Mouse (Mus musculus): Measurements from ENCODE around the gene C130050O18Rik. TPM values are rescaled to one million over a fixed set of nuclear protein-coding genes. Genes with fewer than 3 reads are reported as not detected.

The C130050O18Rik gene
- 8.1 and 11.9 TPM in 2 replicates for polyA plus RNA-seq (2012; rRNA removed)

GRCm38 (mm10) chr5:139404801-139405401, at the start of gene C130050O18Rik:
TSS of gene C130050O18Rik (plus strand) at chr5:139405280.
- 52% methylated on average over 6 of the region's 6 CpGs for WGBS

GRCm38 (mm10) chr5:139358653-139359052, 46.4 kb upstream of the C130050O18Rik start:
- DNase-seq (ENCODE audit: low read depth in 1 of 2, low spot score in 2 of 2) = peak in 1 of 2 experiments; percentile 40
- H3K27me3 ChIP-seq (ENCODE audit: control insufficient read depth, insufficient read depth, low read length) = no peaks in the 10 kb centered on the region
- H3K36me3 ChIP-seq (ENCODE audit: control insufficient read depth, insufficient read depth, low read length) = no peaks in the 10 kb centered on the region
- no peak overlapping the region for H3K27ac ChIP-seq (ENCODE audit: insufficient read depth, low read length)
- H3K4me3 ChIP-seq (ENCODE audit: extremely low read depth, insufficient read depth, insufficient read length) = no peak overlapping the region
- TF ChIP-seq POLR2A (IDR thresholded peaks at IDR 0.05; ENCODE audit: low read depth, low read length) = no peak
- peak; percentile 41; the same call in 1 of the 2 replicates for TF ChIP-seq CTCF (IDR thresholded peaks at IDR 0.05; ENCODE audit: extremely low read depth, insufficient read depth, insufficient read length, insufficient replicate concordance)
- H3K4me1 ChIP-seq (ENCODE audit: control insufficient read depth, insufficient read depth, insufficient read length) = no peaks in the 10 kb centered on the region
- 90% methylated on average over 2 of the region's 2 CpGs for WGBS

More at GRCm38 (mm10) chr5:139404801-139405401, at the start of gene C130050O18Rik:
- TF ChIP-seq CTCF (IDR thresholded peaks at IDR 0.05; ENCODE audit: extremely low read depth, insufficient read depth, insufficient read length, insufficient replicate concordance) (no peak), POLR2A (IDR thresholded peaks at IDR 0.05; ENCODE audit: low read depth, low read length) (no peak)
- Histone ChIP-seq H3K27ac (ENCODE audit: insufficient read depth, low read length) (peak within 1 kb of the TSS; percentile 56), H3K27me3 (ENCODE audit: control insufficient read depth, insufficient read depth, low read length) (no peaks in the 10 kb centered on the region), H3K4me1 (ENCODE audit: control insufficient read depth, insufficient read depth, insufficient read length) (peaks cover 14% of the 10 kb centered on the region; the same call in 1 of the 2 replicates), H3K4me3 (ENCODE audit: extremely low read depth, insufficient read depth, insufficient read length) (peak within 1 kb of the TSS; percentile 12; the same call in 1 of the 2 replicates), H3K36me3 (ENCODE audit: control insufficient read depth, insufficient read depth, low read length) (no peaks in the 10 kb centered on the region)
- no peak for DNase-seq (ENCODE audit: low read depth in 1 of 2, low spot score in 2 of 2)

DNA sequence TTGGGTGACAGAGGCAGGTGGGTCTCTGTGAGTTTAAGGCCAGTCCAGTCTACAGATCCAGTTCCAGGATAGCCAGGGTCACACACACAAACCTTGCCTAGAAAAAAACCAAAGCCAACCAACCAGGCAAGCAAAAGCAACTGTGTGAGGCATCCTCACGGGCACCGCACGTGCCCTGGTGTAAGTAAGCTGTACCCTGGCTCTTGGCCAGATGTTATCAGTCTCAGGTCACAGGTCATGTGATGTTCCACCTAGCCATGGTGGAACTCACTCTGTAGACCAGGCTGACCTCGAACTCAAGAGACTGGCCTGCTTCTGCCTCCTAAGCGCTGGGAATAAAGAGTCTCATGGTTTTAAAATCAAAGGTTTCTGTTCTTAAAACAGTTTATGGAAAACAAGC, 45.8 kb upstream of the C130050O18Rik start:
- no peak overlapping the region for H3K4me3 ChIP-seq (ENCODE audit: extremely low read depth, insufficient read depth, insufficient read length)
- DNase-seq (ENCODE audit: low read depth in 1 of 2, low spot score in 2 of 2) = no peak
- WGBS = 86% methylated on average over 5 of the region's 5 CpGs
- no peaks in the 10 kb centered on the region for H3K36me3 ChIP-seq (ENCODE audit: control insufficient read depth, insufficient read depth, low read length)
- H3K27me3 ChIP-seq (ENCODE audit: control insufficient read depth, insufficient read depth, low read length) = no peaks in the 10 kb centered on the region
- peaks cover under 1% of the 10 kb centered on the region; the same call in 1 of the 2 replicates for H3K4me1 ChIP-seq (ENCODE audit: control insufficient read depth, insufficient read depth, insufficient read length)
- no peak overlapping the region for H3K27ac ChIP-seq (ENCODE audit: insufficient read depth, low read length)
- TF ChIP-seq POLR2A (IDR thresholded peaks at IDR 0.05; ENCODE audit: low read depth, low read length) (no peak), CTCF (IDR thresholded peaks at IDR 0.05; ENCODE audit: extremely low read depth, insufficient read depth, insufficient read length, insufficient replicate concordance) (no peak)

DNA sequence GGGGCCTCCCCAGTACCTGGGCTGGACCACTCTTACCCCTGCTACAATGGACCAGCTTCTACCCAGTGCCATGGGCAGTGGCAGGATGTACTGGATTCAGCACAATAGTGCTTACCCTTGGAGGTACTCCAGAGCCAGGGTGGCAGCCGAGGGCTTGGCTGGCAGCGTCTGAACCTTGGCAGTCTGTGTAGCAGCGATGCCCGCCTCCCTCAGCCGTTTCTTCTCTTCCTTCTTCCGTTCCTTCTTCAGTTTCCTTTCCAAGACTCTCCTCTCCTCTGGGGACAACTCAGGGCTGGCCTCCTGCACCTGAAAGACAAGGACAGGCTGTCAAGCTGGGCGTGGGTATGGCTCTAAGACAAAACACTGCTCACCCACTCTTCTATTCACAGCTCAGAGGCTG, 41.2 kb upstream of the C130050O18Rik start:
- Histone ChIP-seq H3K4me3 (ENCODE audit: extremely low read depth, insufficient read depth, insufficient read length) (no peak overlapping the region), H3K36me3 (ENCODE audit: control insufficient read depth, insufficient read depth, low read length) (no peaks in the 10 kb centered on the region), H3K27ac (ENCODE audit: insufficient read depth, low read length) (no peak overlapping the region), H3K27me3 (ENCODE audit: control insufficient read depth, insufficient read depth, low read length) (no peaks in the 10 kb centered on the region), H3K4me1 (ENCODE audit: control insufficient read depth, insufficient read depth, insufficient read length) (peaks cover 40% of the 10 kb centered on the region)
- no peak for TF ChIP-seq POLR2A (IDR thresholded peaks at IDR 0.05; ENCODE audit: low read depth, low read length)
- no peak for TF ChIP-seq CTCF (IDR thresholded peaks at IDR 0.05; ENCODE audit: extremely low read depth, insufficient read depth, insufficient read length, insufficient replicate concordance)
- DNase-seq (ENCODE audit: low read depth in 1 of 2, low spot score in 2 of 2) = no peak
- WGBS = 57% methylated on average over 7 of the region's 7 CpGs

DNA sequence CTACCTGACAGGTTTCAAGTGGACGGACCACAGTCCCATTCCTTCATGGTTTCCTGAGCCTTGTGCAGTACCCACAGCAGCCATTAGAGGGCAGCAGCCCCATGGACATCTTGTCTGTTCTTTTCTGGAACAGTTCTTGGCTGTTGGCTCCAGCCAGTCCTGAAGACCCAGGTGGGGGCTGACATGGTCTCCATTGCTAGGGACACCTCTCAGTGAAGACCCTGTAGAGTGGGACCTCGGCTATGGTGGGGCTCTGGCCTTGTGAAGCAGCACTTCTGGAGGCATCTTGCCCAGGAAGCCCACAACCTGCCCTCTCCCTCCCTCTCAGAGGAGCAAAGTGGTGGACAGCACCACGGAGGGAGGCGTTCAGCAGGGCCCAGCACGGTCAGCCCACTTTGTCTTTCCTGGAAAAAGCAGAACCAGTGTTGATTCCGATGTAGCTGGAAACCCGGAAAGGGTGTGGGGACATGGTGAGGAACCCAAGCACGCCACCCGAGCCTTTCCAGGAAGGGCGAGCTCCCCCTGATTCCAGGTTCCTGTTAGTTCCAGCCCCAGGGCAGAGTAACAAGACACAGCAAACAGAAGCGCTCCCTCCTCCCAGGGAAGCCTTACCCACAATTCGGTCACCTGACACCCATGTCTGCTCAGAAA, 40.7 kb upstream of the C130050O18Rik start:
- WGBS = 17% methylated on average over 12 of the region's 12 CpGs
- Histone ChIP-seq H3K27me3 (ENCODE audit: control insufficient read depth, insufficient read depth, low read length) (no peaks in the 10 kb centered on the region), H3K4me1 (ENCODE audit: control insufficient read depth, insufficient read depth, insufficient read length) (peaks cover 42% of the 10 kb centered on the region), H3K4me3 (ENCODE audit: extremely low read depth, insufficient read depth, insufficient read length) (no peak overlapping the region), H3K36me3 (ENCODE audit: control insufficient read depth, insufficient read depth, low read length) (no peaks in the 10 kb centered on the region), H3K27ac (ENCODE audit: insufficient read depth, low read length) (peak overlapping the region; percentile 41)
- DNase-seq (ENCODE audit: low read depth in 1 of 2, low spot score in 2 of 2) = peak; percentile 49 to 83
- peak; percentile 95; the same call in 1 of the 2 replicates for TF ChIP-seq CTCF (IDR thresholded peaks at IDR 0.05; ENCODE audit: extremely low read depth, insufficient read depth, insufficient read length, insufficient replicate concordance)
- no peak for TF ChIP-seq POLR2A (IDR thresholded peaks at IDR 0.05; ENCODE audit: low read depth, low read length)

- peak overlapping the region; percentile 60 for H3K27ac ChIP-seq (ENCODE audit: insufficient read depth, low read length)
- TF ChIP-seq CTCF (IDR thresholded peaks at IDR 0.05; ENCODE audit: extremely low read depth, insufficient read depth, insufficient read length, insufficient replicate concordance) (no peak), POLR2A (IDR thresholded peaks at IDR 0.05; ENCODE audit: low read depth, low read length) (no peak)
- no peaks in the 10 kb centered on the region for H3K27me3 ChIP-seq (ENCODE audit: control insufficient read depth, insufficient read depth, low read length)
- WGBS = 40% methylated on average over 5 of the region's 5 CpGs
- H3K4me1 ChIP-seq (ENCODE audit: control insufficient read depth, insufficient read depth, insufficient read length) = peaks cover 45% of the 10 kb centered on the region
- no peak overlapping the region for H3K4me3 ChIP-seq (ENCODE audit: extremely low read depth, insufficient read depth, insufficient read length)
- no peak for DNase-seq (ENCODE audit: low read depth in 1 of 2, low spot score in 2 of 2)
- H3K36me3 ChIP-seq (ENCODE audit: control insufficient read depth, insufficient read depth, low read length) = no peaks in the 10 kb centered on the region
Observed at GRCm38 (mm10) chr5:139364911-139365571, 40.0 kb upstream of the C130050O18Rik start.
